Mouse (Mus musculus): ENCODE measurements around the gene Hrct1.
A peak's percentile ranks its signal among the peaks of the same experiment; 100 is the strongest.

Gene Hrct1

GRCm38 (mm10) chr4:43726995-43727394 lies at the start of gene Hrct1:
Hrct1 (plus strand) TSS chr4:43727188.
- DNase-seq (ENCODE audit: low spot score) = peak; percentile 96

GRCm38 (mm10) chr4:43678541-43678940 lies 48.4 kb upstream of the Hrct1 start:
- no peak for DNase-seq (ENCODE audit: low spot score)

- DNase-seq (ENCODE audit: low spot score) = no peak
Measured at GRCm38 (mm10) chr4:43679416-43680043, 47.5 kb upstream of the Hrct1 start.

- DNase-seq (ENCODE audit: low spot score) = no peak
Measured at GRCm38 (mm10) chr4:43690021-43690420, 37.0 kb upstream of the Hrct1 start.

GRCm38 (mm10) chr4:43691026-43691425 lies 36.0 kb upstream of the Hrct1 start:
- DNase-seq (ENCODE audit: low spot score) = no peak

- DNase-seq (ENCODE audit: low spot score) = peak; percentile 59
Measured at GRCm38 (mm10) chr4:43693806-43694241, 33.2 kb upstream of the Hrct1 start.

- DNase-seq (ENCODE audit: low spot score) = no peak
Measured at GRCm38 (mm10) chr4:43694439-43695248, 32.3 kb upstream of the Hrct1 start.

GRCm38 (mm10) chr4:43695249-43695671 lies 31.7 kb upstream of the Hrct1 start:
- DNase-seq (ENCODE audit: low spot score) = peak; percentile 77

- no peak for DNase-seq (ENCODE audit: low spot score)
Measured at GRCm38 (mm10) chr4:43696561-43696960, 30.4 kb upstream of the Hrct1 start.

- DNase-seq (ENCODE audit: low spot score) = no peak
Measured at GRCm38 (mm10) chr4:43700707-43701106, 26.3 kb upstream of the Hrct1 start, which contains the start of gene Olfr70. Olfr70 (minus strand) TSS chr4:43700807.

GRCm38 (mm10) chr4:43703439-43703838 lies 23.5 kb upstream of the Hrct1 start:
- no peak for DNase-seq (ENCODE audit: low spot score)

- no peak for DNase-seq (ENCODE audit: low spot score)
Measured at GRCm38 (mm10) chr4:43703851-43704250, 23.1 kb upstream of the Hrct1 start.

- no peak for DNase-seq (ENCODE audit: low spot score)
Measured at GRCm38 (mm10) chr4:43705991-43706390, 21.0 kb upstream of the Hrct1 start.

GRCm38 (mm10) chr4:43709869-43710268 lies 17.1 kb upstream of the Hrct1 start, which contains the start of gene Olfr71:
Olfr71 (minus strand) TSS chr4:43710255.
- peak; percentile 85 for DNase-seq (ENCODE audit: low spot score)

- DNase-seq (ENCODE audit: low spot score) = peak; percentile 79
Measured at GRCm38 (mm10) chr4:43711821-43712220, 15.2 kb upstream of the Hrct1 start.

- no peak for DNase-seq (ENCODE audit: low spot score)
Measured at GRCm38 (mm10) chr4:43713652-43714219, 13.3 kb upstream of the Hrct1 start.

- DNase-seq (ENCODE audit: low spot score) = no peak
Measured at GRCm38 (mm10) chr4:43720491-43721228, 6.3 kb upstream of the Hrct1 start.

- no peak for DNase-seq (ENCODE audit: low spot score)
Measured at GRCm38 (mm10) chr4:43722191-43722590, 4.8 kb upstream of the Hrct1 start.

- DNase-seq (ENCODE audit: low spot score) = peak; percentile 73
Measured at GRCm38 (mm10) chr4:43724764-43725163, 2.2 kb upstream of the Hrct1 start.

- DNase-seq (ENCODE audit: low spot score) = no peak
Measured at GRCm38 (mm10) chr4:43726228-43726993, 577 bp upstream of the Hrct1 start.
